Mouse (Mus musculus) brain, embryonic 14.5 days (tissue): ENCODE results near the gene Stx1a.

Experiments
- CTCF ChIP-seq: fragments of 200-500 bp; IDR thresholded peaks from 2 replicates; pipeline ENCODE4 v1.5.1; 2012; ENCODE audit warnings: inconsistent platforms, mild to moderate bottlenecking, moderate library complexity, borderline replicate concordance; ENCODE audit not compliant: insufficient read depth, insufficient read length; ENCODE audit errors: extremely low read depth
- POLR2A ChIP-seq: fragments of 200-500 bp; IDR thresholded peaks from 2 replicates; pipeline ENCODE4 v1.6.1; 2012; ENCODE audit warnings: mild to moderate bottlenecking, inconsistent platforms, borderline replicate concordance; ENCODE audit not compliant: poor library complexity, insufficient read depth, insufficient read length, severe bottlenecking; ENCODE audit errors: extremely low read depth

DNA sequence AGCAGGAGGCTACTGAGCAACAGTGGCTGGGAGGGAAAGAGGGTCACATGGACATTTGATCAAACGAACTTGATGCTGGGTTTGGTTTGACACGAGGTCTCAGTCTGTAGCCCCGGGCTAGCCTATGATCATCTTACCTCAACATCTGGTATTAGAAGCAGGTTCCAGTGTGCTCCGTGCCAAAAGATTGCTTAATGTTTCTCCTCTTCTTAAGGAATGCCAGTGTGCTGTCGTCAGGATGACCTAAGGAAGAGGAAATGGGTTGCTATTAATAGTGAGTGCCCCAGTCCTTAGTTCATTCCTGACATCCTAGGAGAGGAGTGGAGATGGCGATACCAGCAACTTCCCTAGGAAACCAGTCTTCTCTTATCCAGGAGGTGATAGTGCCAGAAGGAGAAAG lies 33.5 kb upstream of the Stx1a start:
- TF ChIP-seq CTCF (no peak), POLR2A (no peak)
